Mouse (Mus musculus) liver, adult 2 months (tissue): ENCODE data around the gene Golt1a.
"Not testable (repeated sequence)": the region's sequence is repeated elsewhere in the genome, so short reads cannot be mapped to it uniquely, and the experiment has no call there.

Experiments used
- CTCF ChIP-seq: fragments of 200-500 bp; IDR thresholded peaks from 2 replicates; pipeline ENCODE4 v1.5.1; 2011; ENCODE audit warnings: low read depth, low read length, control low read depth
- POLR2A ChIP-seq: fragments of 200-500 bp; IDR thresholded peaks from 2 replicates; pipeline ENCODE4 v1.6.1; 2011; ENCODE audit warnings: low read length, control low read depth; ENCODE audit not compliant: insufficient read depth; ENCODE audit errors: extremely low read depth

DNA sequence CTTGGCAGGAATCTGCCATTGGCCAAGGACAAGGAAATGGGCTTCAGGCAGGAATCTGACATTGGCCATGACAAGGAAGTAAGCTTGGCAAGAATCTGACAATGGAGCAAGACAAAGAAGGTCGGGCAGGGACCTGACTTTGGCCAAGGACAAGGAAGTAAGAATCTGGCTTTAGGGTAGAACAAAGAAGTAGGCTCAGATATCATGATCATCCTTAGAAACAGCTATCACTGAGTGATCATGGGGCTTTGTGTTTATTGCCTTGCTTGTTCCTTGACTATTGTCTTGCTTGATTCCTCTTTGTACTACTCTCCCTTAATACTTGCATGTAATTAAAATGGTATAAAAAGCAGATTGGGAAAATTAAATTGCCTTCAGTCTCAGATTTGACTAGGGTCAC lies 30.8 kb downstream of the Golt1a start:
- TF ChIP-seq POLR2A, CTCF: not testable (repeated sequence)
